Mouse (Mus musculus) brown adipose tissue, adult 24 weeks (tissue): Measurements from ENCODE around the gene Ttc16. TPM values are rescaled to one million over a fixed set of nuclear protein-coding genes. Genes with fewer than 3 reads are reported as not detected.

Experiments
- H3K27ac ChIP-seq: fragments of 200-500 bp; replicated peaks from 2 replicates; pipeline ENCODE4 v1.5.1; 2012; ENCODE audit warnings: low read depth, mild to moderate bottlenecking, low read length
- H3K4me1 ChIP-seq: fragments of 200-500 bp; 2 replicates; pipeline ENCODE4 v1.6.1; 2012; ENCODE audit warnings: low read length, mixed read lengths; ENCODE audit not compliant: control insufficient read depth, insufficient read depth, insufficient read length
- H3K4me3 ChIP-seq: fragments of 200-500 bp; 2 replicates; pipeline ENCODE4 v1.5.1; 2012; ENCODE audit warnings: low read depth, mild to moderate bottlenecking, low read length, moderate library complexity; ENCODE audit not compliant: insufficient read depth
- polyA plus RNA-seq: library from polyadenylated mRNA; stranded (reverse); fragments of >200 nt; gene quantifications from 2 replicates; pipeline ENCODE4 v1.2.4, GENCODE M21; 2012; ENCODE audit not compliant: missing spikeins, insufficient read depth, insufficient read length

Gene Ttc16
- polyA plus RNA-seq, 1 experiment = not detected

GRCm38 (mm10) chr2:32763353-32763752, 12.1 kb downstream of the Ttc16 start:
- no peak overlapping the region for H3K27ac ChIP-seq
- no peak overlapping the region for H3K4me3 ChIP-seq
- no peaks in the 10 kb centered on the region for H3K4me1 ChIP-seq

- Histone ChIP-seq H3K27ac (no peak overlapping the region), H3K4me1 (no peaks in the 10 kb centered on the region), H3K4me3 (no peak overlapping the region)
These were observed 13.6 kb downstream of the Ttc16 start for GRCm38 (mm10) chr2:32761859-32762258.

- H3K4me3 ChIP-seq = no peak overlapping the region
- no peak overlapping the region for H3K27ac ChIP-seq
- no peaks in the 10 kb centered on the region for H3K4me1 ChIP-seq
These were observed 14.1 kb downstream of the Ttc16 start for GRCm38 (mm10) chr2:32761361-32761760.

- no peak overlapping the region for H3K4me3 ChIP-seq
- no peak overlapping the region for H3K27ac ChIP-seq
- no peaks in the 10 kb centered on the region for H3K4me1 ChIP-seq
These were observed 16.4 kb downstream of the Ttc16 start for GRCm38 (mm10) chr2:32759001-32759400.

- Histone ChIP-seq H3K4me1 (no peaks in the 10 kb centered on the region), H3K4me3 (no peak overlapping the region), H3K27ac (no peak overlapping the region)
These were observed 16.9 kb downstream of the Ttc16 start for GRCm38 (mm10) chr2:32758503-32758902.

GRCm38 (mm10) chr2:32757056-32757845, 18.2 kb downstream of the Ttc16 start, which contains the start of gene Tor2a:
TSS of gene Tor2a (plus strand) at chr2:32757234.
- peak within 1 kb of the TSS; percentile 89 for H3K4me3 ChIP-seq
- no peaks in the 10 kb centered on the region for H3K4me1 ChIP-seq
- peak within 1 kb of the TSS; percentile 80 for H3K27ac ChIP-seq

GRCm38 (mm10) chr2:32756674-32757055, 18.8 kb downstream of the Ttc16 start:
- Histone ChIP-seq H3K4me1 (no peaks in the 10 kb centered on the region), H3K27ac (no peak overlapping the region), H3K4me3 (no peak overlapping the region)

GRCm38 (mm10) chr2:32752181-32752580, 23.3 kb downstream of the Ttc16 start:
- Histone ChIP-seq H3K4me3 (no peak overlapping the region), H3K27ac (no peak overlapping the region), H3K4me1 (no peaks in the 10 kb centered on the region)

GRCm38 (mm10) chr2:32751665-32752033, 23.8 kb downstream of the Ttc16 start:
- Histone ChIP-seq H3K4me3 (no peak overlapping the region), H3K4me1 (no peaks in the 10 kb centered on the region), H3K27ac (no peak overlapping the region)

- no peaks in the 10 kb centered on the region for H3K4me1 ChIP-seq
- H3K27ac ChIP-seq = no peak overlapping the region
- peak overlapping the region; percentile 37 for H3K4me3 ChIP-seq
These were observed 24.4 kb downstream of the Ttc16 start for GRCm38 (mm10) chr2:32750887-32751664.

GRCm38 (mm10) chr2:32750199-32750598, 25.2 kb downstream of the Ttc16 start:
- Histone ChIP-seq H3K27ac (no peak overlapping the region), H3K4me3 (no peak overlapping the region), H3K4me1 (no peaks in the 10 kb centered on the region)

- Histone ChIP-seq H3K4me3 (no peak overlapping the region), H3K27ac (no peak overlapping the region), H3K4me1 (no peaks in the 10 kb centered on the region)
These were observed 26.4 kb downstream of the Ttc16 start for GRCm38 (mm10) chr2:32749082-32749481.

GRCm38 (mm10) chr2:32744272-32744982, 31.0 kb downstream of the Ttc16 start:
- no peak overlapping the region for H3K4me3 ChIP-seq
- no peak overlapping the region for H3K27ac ChIP-seq
- peaks cover 13% of the 10 kb centered on the region for H3K4me1 ChIP-seq

GRCm38 (mm10) chr2:32742173-32742531, 33.3 kb downstream of the Ttc16 start:
- Histone ChIP-seq H3K4me1 (peaks cover 21% of the 10 kb centered on the region), H3K4me3 (no peak overlapping the region), H3K27ac (no peak overlapping the region)
